Mouse (Mus musculus): ENCODE measurements around the gene Nell2. TPM values are rescaled to one million over a fixed set of nuclear protein-coding genes. Genes with fewer than 3 reads are reported as not detected.

Gene Nell2
- polyA plus RNA-seq (2015; fragmentation: Nextera tagmentation; extraction: Ambion mirVana), result 18.1 and 21.4 TPM in 2 replicates

DNA sequence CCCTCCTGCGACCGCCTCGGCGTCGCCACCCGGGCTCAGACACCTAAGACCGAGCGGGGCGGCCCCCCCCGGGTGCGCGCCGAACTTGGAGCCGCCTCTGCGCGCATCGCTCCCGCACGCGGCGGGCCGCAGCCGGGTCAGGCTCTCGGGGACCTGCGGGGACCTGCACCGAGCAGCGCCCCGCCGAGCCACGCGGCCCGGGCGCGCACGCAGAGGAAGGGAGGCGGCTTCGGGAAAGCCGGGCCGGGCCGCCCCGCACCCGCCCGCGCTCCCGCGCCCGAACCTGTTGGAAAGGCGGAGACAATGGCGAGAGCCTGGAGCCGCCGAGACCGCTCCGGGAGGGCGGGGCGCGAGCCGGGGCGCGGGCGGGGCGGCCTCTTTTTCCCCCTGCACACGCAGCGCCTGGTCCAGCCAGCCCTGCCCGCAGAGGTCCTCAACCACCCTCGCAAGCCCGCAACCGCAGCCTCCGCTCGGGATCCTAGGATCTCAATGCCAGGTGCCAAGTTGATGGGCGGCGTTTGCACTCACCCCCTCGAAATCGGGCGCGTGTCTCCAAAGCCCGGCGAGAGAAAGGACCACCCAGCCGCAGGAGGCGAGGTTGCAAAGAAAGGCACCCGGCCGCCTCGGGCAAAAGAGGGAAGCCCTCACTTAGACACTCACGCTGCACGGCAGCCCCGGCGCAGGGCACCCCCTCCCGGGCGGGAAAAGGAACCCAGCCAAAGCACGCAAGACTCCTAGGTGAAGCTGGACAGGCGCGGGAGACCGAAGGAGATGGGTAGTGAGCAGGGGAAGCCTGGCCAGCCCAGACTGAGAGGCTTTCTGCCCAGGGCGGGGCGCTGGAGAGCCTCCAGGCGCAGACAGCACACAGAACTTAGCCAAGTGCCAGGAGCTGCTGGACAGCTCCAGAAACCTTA lies at the start of gene Nell2:
Gene Nell2, minus strand, starts transcription at position 612 of the 914 bp plus-strand sequence.
- Histone ChIP-seq H3K27me3 (peaks cover 37% of the 10 kb centered on the region), H3K36me3 (no peaks in the 10 kb centered on the region), H3K4me2 (peak within 1 kb of the TSS; percentile 99), H3K4me1 (peaks cover 22% of the 10 kb centered on the region), H3K27ac (no peak within 1 kb of the TSS), H3K9me3 (no peaks in the 10 kb centered on the region), H3K4me3 (peak within 1 kb of the TSS; percentile 53), H3K9ac (peak within 1 kb of the TSS; percentile 14; the same call in 1 of the 2 replicates)
- ATAC-seq (ENCODE audit: insufficient number of reproducible peaks, low FRiP score, low TSS enrichment, low read depth), result 0 out of 2 replicates have a peak, but pooled peaks have one; percentile 30
- WGBS, result under 1% methylated on average over 85 of the region's 95 CpGs

DNA sequence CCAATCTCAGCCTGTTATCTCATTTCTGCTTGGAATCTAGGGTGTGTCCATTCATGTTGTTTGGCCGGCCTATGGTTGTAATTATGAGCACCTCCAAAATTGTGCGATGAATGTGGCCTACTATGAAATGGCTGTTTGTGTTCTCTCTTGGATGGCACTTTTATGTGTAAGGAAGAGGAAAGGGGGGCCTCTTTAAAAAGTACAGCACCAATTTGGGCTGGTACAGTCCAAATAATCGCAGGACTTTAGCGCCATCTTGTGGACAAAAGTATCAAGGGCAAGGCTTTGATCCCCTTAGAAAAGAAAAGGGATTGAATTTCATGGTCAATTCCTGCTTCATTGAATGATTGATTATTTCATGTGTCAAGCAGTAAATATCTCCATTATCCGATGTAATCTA lies 46.3 kb upstream of the Nell2 start:
- no peak overlapping the region for H3K4me2 ChIP-seq
- 17% methylated on average over 5 of the region's 5 CpGs for WGBS

DNA sequence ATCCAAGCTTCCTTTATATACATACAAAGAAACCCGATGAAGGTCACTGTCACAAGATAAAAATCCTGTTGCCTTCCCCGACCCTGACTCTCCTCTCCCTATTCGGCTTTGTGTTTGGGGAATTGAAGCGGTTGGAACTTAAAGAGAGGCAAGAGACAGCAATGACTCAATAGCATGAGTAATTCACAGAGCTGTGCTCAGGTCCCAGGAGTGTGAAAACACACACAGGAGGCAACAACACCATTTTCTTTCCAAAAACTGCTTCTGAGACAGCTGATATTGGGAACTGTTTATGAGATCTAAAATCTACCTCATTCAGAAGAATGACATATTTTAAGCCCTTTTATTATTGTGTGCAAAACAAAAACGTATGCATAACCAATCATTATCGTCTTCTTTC lies 41.2 kb upstream of the Nell2 start:
- Histone ChIP-seq H3K27ac (no peak overlapping the region), H3K4me1 (no peaks in the 10 kb centered on the region), H3K27me3 (no peaks in the 10 kb centered on the region), H3K9me3 (no peaks in the 10 kb centered on the region), H3K4me3 (no peak overlapping the region), H3K4me2 (no peak overlapping the region), H3K9ac (no peak overlapping the region), H3K36me3 (no peaks in the 10 kb centered on the region)
- WGBS, result 89% methylated on average over 6 of the region's 6 CpGs
- no peak for ATAC-seq (ENCODE audit: insufficient number of reproducible peaks, low FRiP score, low TSS enrichment, low read depth)

More for the DNA sequence above, 46.3 kb upstream of the Nell2 start:
- no peak for ATAC-seq (ENCODE audit: insufficient number of reproducible peaks, low FRiP score, low TSS enrichment, low read depth)
- Histone ChIP-seq H3K4me3 (no peak overlapping the region), H3K4me1 (no peaks in the 10 kb centered on the region), H3K36me3 (no peaks in the 10 kb centered on the region), H3K9ac (no peak overlapping the region), H3K9me3 (no peaks in the 10 kb centered on the region), H3K27me3 (peaks cover 27% of the 10 kb centered on the region; the same call in 1 of the 2 replicates), H3K27ac (no peak overlapping the region)

DNA sequence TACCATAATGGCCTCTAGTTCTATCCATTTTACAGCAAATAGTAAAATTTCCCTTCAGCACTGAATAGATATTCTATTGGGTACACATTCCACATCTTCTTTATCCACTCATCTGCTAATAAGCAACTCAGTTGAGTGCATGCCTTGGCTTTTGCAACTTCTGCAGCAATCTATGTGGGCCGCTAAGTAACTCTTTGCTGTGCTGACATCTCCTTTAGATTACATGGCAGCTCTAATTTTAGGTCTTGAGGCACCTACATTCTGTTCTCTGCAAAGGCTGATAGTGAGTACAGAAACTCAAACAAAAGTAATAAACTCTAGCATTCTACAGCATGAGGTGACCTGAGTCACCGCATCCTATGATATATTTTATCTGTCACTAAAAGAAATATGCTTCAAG lies 36.8 kb upstream of the Nell2 start:
- Histone ChIP-seq H3K4me2 (no peak overlapping the region), H3K4me1 (no peaks in the 10 kb centered on the region), H3K36me3 (no peaks in the 10 kb centered on the region), H3K9ac (no peak overlapping the region), H3K9me3 (no peaks in the 10 kb centered on the region), H3K4me3 (no peak overlapping the region), H3K27ac (no peak overlapping the region), H3K27me3 (no peaks in the 10 kb centered on the region)
- WGBS, result 84% methylated on average over 2 of the region's 2 CpGs
- ATAC-seq (ENCODE audit: insufficient number of reproducible peaks, low FRiP score, low TSS enrichment, low read depth), result no peak

DNA sequence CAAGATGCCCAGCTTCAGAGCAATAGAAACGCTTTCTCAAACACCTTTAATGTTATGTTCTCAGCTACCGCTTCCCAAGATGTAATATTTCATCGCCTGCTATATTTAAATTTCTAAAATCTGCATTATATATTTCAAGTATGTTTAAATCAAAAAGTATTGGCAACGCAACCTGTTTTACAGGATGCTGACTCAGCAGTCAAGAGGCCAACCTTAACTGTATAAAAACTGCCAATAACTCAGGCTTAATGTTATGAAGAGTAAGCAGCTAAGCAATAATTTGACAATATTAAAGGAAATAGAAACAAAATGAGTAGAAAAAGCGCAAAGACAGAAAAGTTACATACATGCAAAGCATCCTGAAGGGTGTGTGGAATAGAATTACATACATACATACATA lies 32.9 kb upstream of the Nell2 start:
- no peaks in the 10 kb centered on the region for H3K4me1 ChIP-seq
- WGBS, result 81% methylated on average over 5 of the region's 5 CpGs
- ATAC-seq (ENCODE audit: insufficient number of reproducible peaks, low FRiP score, low TSS enrichment, low read depth), result no peak
- H3K4me3 ChIP-seq, result no peak overlapping the region
- no peaks in the 10 kb centered on the region for H3K36me3 ChIP-seq
- H3K9ac ChIP-seq, result no peak overlapping the region
- no peaks in the 10 kb centered on the region for H3K27me3 ChIP-seq
- H3K4me2 ChIP-seq, result no peak overlapping the region
- no peak overlapping the region for H3K27ac ChIP-seq
- H3K9me3 ChIP-seq, result no peaks in the 10 kb centered on the region

DNA sequence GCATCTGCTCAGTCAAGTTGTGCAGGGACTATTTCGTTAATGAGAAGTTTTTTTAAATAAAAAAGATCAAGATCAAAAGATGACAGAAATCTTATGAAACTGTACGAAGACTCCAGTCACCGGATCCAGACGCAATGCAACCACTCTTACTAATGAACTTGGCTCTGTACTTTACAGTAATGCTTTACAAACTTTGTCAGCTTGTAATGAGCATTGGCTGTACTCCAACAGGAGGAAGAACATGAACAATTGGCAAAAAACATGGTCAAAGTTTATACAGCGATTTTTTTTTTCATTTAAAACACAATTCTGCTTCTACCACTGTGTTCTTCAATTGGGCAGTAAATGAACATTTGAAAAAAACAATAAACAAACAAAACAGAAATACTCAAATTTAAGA lies 21.7 kb upstream of the Nell2 start:
- Histone ChIP-seq H3K4me3 (no peak overlapping the region), H3K4me1 (no peaks in the 10 kb centered on the region), H3K27me3 (no peaks in the 10 kb centered on the region), H3K27ac (no peak overlapping the region), H3K4me2 (no peak overlapping the region), H3K9me3 (no peaks in the 10 kb centered on the region), H3K36me3 (no peaks in the 10 kb centered on the region), H3K9ac (no peak overlapping the region)
- 67% methylated on average over 5 of the region's 5 CpGs for WGBS
- ATAC-seq (ENCODE audit: insufficient number of reproducible peaks, low FRiP score, low TSS enrichment, low read depth), result no peak

DNA sequence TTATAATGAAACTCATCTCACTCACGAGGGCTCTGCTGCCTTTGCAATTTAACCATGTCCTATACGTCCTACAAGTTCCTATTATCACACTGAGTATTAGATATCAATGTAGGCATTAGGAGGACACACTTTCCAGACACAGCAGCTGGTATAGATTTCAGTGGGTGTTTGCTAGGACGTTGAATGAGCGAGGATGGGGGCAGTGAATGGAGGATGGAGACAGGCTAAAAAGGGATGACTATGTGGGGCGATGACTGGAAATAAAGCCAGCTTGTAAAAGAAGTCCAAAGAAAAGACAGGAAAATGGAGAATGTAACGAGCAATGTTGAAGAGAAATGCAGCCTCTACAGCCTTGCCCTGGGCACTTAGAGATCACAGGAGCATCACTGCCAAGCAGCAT lies 14.3 kb upstream of the Nell2 start:
- Histone ChIP-seq H3K27ac (no peak overlapping the region), H3K9ac (no peak overlapping the region), H3K27me3 (no peaks in the 10 kb centered on the region), H3K9me3 (no peaks in the 10 kb centered on the region), H3K36me3 (no peaks in the 10 kb centered on the region), H3K4me2 (no peak overlapping the region), H3K4me1 (no peaks in the 10 kb centered on the region), H3K4me3 (no peak overlapping the region)
- no peak for ATAC-seq (ENCODE audit: insufficient number of reproducible peaks, low FRiP score, low TSS enrichment, low read depth)
- WGBS, result 45% methylated on average over 6 of the region's 6 CpGs

DNA sequence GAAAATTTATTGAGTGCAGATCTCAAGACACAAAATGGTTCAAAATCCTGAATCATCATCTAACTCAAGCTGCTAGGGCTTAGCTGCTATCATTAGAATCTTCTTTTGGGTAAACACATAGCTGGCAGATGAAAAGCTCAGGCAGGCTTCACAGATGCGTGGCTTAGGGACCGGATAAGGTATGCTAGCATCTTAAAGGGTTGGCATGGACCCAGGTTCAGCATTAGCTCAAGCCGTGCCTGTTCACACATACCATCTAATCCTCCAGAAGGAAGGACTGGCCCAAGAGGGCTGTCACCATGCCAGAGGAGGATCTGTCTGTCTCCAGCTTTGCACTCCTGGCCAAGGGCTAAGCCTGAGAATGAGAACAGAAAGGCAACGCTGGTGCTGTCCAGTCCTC lies 8.4 kb upstream of the Nell2 start:
- Histone ChIP-seq H3K27ac (no peak overlapping the region), H3K4me3 (no peak overlapping the region), H3K27me3 (no peaks in the 10 kb centered on the region), H3K36me3 (no peaks in the 10 kb centered on the region), H3K9ac (no peak overlapping the region), H3K9me3 (no peaks in the 10 kb centered on the region), H3K4me2 (no peak overlapping the region), H3K4me1 (no peaks in the 10 kb centered on the region)
- no peak for ATAC-seq (ENCODE audit: insufficient number of reproducible peaks, low FRiP score, low TSS enrichment, low read depth)
- WGBS, result 68% methylated on average over 4 of the region's 4 CpGs

DNA sequence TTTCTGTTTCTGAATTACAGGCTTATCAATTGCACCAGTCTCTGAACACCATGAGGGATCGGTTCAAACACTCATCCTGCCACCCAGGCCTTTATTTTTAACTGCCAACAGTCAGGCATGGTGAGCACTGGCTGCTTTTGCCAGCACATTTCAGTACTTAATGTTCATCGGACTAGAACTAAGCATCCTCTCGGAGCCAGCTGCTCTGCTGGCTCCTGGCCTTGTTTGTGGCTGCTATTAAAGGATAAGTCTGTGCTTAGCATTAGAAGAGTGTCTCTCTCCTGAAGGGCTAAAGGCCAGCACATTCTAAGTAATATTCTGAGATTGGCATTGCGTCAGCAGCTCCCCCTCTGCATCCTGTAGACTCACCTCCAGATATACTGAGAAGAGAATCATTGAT lies 7.9 kb upstream of the Nell2 start:
- Histone ChIP-seq H3K27ac (no peak overlapping the region), H3K9ac (no peak overlapping the region), H3K4me3 (no peak overlapping the region), H3K27me3 (no peaks in the 10 kb centered on the region), H3K36me3 (no peaks in the 10 kb centered on the region), H3K4me1 (no peaks in the 10 kb centered on the region), H3K4me2 (no peak overlapping the region), H3K9me3 (no peaks in the 10 kb centered on the region)
- ATAC-seq (ENCODE audit: insufficient number of reproducible peaks, low FRiP score, low TSS enrichment, low read depth), result no peak
- 70% methylated on average over 4 of the region's 4 CpGs for WGBS

DNA sequence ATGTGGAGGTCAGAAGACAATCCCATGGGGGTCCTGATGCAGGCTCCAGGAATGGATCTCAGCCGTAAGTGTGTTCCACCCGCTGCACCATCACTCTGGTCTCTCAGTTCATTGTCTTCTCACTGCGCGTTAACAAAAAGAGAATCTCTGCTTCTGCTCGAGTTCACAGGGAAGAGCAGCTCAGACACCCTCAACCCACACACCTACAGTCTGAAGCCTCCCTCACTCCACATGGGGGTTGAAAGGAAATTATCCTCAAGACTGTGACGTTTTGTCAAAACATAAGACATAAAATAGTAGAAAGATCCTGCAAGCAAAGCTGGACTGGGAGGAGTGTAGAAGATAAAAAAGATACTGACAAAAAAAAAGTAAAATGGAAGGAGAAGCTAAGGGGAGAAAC lies 6.3 kb upstream of the Nell2 start:
- H3K4me1 ChIP-seq, result no peaks in the 10 kb centered on the region
- no peaks in the 10 kb centered on the region for H3K9me3 ChIP-seq
- no peaks in the 10 kb centered on the region for H3K36me3 ChIP-seq
- H3K4me2 ChIP-seq, result no peak overlapping the region
- no peak for ATAC-seq (ENCODE audit: insufficient number of reproducible peaks, low FRiP score, low TSS enrichment, low read depth)
- 0 out of 2 replicates have a peak, but pooled peaks cover 4% of the 10 kb centered on the region for H3K27me3 ChIP-seq
- no peak overlapping the region for H3K27ac ChIP-seq
- WGBS, result 82% methylated on average over 6 of the region's 6 CpGs
- no peak overlapping the region for H3K4me3 ChIP-seq
- no peak overlapping the region for H3K9ac ChIP-seq

DNA sequence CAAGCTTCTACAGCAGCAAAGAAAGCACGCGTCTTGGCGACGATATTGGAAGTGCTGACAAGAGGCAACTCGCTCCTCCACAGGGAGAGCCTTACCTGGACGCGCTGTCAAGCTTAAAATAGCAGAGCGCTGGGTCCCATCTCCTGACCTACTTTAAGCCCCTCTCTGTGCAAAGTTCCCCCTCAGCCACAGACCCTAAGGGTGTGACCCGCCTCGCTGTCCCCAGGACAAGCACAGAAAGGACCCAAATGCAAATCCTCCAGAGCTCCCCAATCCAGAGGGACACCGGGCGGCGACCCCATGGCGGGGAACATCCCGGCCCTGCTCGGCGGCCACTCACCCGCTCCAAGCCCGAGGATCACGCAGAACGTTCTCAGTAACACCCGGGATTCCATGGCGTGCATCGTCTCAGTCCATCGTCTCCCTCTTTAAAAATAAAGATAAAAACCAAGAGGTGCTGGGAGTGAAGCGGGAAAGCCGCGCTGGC lies 855 bp downstream of the Nell2 start:
- peak overlapping the region; percentile 53 for H3K4me3 ChIP-seq
- no peak overlapping the region for H3K9ac ChIP-seq
- H3K4me1 ChIP-seq, result peaks cover 22% of the 10 kb centered on the region
- H3K27me3 ChIP-seq, result peaks cover 37% of the 10 kb centered on the region
- H3K36me3 ChIP-seq, result no peaks in the 10 kb centered on the region
- no peaks in the 10 kb centered on the region for H3K9me3 ChIP-seq
- peak overlapping the region; percentile 99 for H3K4me2 ChIP-seq
- H3K27ac ChIP-seq, result no peak overlapping the region
- 0 out of 2 replicates have a peak, but pooled peaks have one; percentile 44 for ATAC-seq (ENCODE audit: insufficient number of reproducible peaks, low FRiP score, low TSS enrichment, low read depth)
- under 1% methylated on average over 28 of the region's 28 CpGs for WGBS

DNA sequence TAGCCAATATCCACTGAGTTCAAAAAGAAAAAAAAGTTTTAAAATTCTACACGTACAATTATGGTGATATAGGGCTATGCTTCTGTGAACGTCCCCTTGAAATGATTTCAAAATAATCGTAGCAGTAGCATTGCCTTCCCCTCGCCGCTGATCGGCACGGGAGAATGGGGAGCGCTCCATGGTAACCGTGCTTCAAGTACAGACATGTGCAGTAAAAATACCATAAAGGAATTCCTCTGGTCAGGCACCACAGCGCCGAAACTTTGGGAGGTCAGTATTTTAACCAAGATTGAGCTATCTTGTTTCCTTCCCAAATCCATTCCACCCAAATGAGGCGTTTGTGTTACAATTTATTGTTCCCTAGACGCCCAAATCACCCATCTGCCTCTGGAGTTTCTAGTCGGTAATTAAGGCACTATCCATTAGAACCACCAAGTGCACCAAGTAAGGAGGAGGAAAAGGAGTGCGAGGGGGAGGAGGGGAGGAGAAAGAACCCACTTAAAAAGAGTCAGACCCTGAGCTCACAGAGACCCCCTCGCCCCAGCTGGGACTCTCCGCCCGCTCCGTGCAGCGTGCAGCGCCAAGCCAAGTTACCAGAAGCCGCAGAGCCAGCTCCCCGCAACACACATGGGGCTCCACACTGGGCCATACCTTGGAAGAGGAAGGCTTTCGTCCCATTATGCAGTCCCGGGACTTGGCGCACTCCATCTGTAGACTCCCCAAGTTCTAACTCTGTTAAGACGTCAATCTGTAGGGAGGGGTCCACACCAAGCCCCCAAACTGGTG lies 1.5 kb downstream of the Nell2 start:
- Histone ChIP-seq H3K4me2 (peak overlapping the region; percentile 99), H3K9me3 (no peaks in the 10 kb centered on the region), H3K27me3 (peaks cover 37% of the 10 kb centered on the region), H3K36me3 (no peaks in the 10 kb centered on the region), H3K4me3 (peak overlapping the region; percentile 53), H3K4me1 (peaks cover 22% of the 10 kb centered on the region), H3K27ac (no peak overlapping the region), H3K9ac (no peak overlapping the region)
- WGBS, result 2% methylated on average over 27 of the region's 27 CpGs
- 0 out of 2 replicates have a peak, but pooled peaks have one; percentile 44 for ATAC-seq (ENCODE audit: insufficient number of reproducible peaks, low FRiP score, low TSS enrichment, low read depth)

Measured in limb, embryonic 15.5 days (tissue).